Mouse (Mus musculus): ENCODE results near the gene Usp50.

GRCm38 (mm10) chr2:126730502-126730901, 52.8 kb downstream of the Usp50 start:
- no peak for TF ChIP-seq EP300 (IDR thresholded peaks at IDR 0.05; ENCODE audit: low read depth)
- TF ChIP-seq CTCF (IDR thresholded peaks at IDR 0.05; ENCODE audit: low read depth): no peak

Measured in liver, postnatal 0 days (tissue).